Mouse (Mus musculus) spleen, embryonic (tissue): ENCODE results near the gene Dcpp2.
"Not testable (repeated sequence)": the region's sequence is repeated elsewhere in the genome, so short reads cannot be mapped to it uniquely, and the experiment has no call there.

ENCODE experiments used
- CTCF ChIA-PET: fragments of 350-600 bp; sonication (Branson Sonifier 250); formaldehyde crosslinking; loops from one replicate; lab custom pipeline; 2022; lab: Charles Lee

Gene Dcpp2

GRCm38 (mm10) chr17:23924531-23925007, 43.9 kb downstream of the Dcpp2 start:
- CTCF ChIA-PET: interaction anchor here (1.4 kb wide), 1 partner anchor 17 kb away, joined by 3 read pairs; the partner anchor contains the start of gene Sbp

DNA sequence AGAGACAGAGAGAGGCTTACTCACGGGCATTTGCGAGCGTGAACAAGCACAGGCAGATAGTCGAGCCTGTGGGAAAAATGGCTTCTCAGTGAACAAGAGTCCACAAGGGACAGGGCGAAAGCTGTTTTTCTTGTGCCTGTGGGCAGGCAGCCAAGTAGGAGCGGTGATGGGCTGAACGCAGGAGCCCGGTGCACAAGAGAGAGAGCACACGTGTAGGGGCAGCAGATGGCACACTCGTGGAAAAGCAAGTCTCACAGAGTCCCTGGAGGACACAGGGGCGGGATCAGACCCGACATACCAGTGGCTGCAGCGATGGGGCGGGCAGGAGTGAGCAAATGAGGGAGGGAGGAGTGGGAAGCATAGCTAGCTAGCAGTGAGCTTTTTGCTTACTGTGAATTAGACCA, 44.4 kb downstream of the Dcpp2 start:
- CTCF ChIA-PET: interaction anchor here (1.4 kb wide), 1 partner anchor 16 kb away, joined by 3 read pairs; the partner anchor contains the start of gene Sbp

- CTCF ChIA-PET: no interaction called here
Measured at GRCm38 (mm10) chr17:23931157-23931556, 50.5 kb downstream of the Dcpp2 start.

DNA sequence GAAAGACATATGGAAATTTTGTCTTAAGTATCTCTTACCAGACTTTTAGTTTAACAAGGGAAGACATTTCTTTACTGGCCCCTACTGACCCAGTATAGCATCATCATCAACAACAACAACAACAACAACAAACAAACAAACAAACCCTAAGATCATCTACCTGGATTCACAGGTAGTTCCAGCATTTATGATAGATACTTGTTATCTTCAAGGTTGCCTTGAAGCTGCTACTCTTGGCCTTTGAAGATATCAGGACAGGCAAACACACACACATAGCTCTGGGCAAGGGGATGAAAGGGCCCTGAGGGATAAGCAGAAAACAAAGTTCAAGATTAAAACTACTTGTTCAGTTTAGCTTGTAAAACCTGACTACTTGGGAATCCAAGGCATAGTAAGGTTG, 60.7 kb downstream of the Dcpp2 start, which contains the start of gene Sbp:
Gene Sbp (plus strand): TSS at position 301 of the 400 bp plus-strand sequence.
- CTCF ChIA-PET: interaction anchor here (0.9 kb wide), 1 partner anchor 17 kb away, joined by 3 read pairs; no protein-coding TSS in a partner anchor

GRCm38 (mm10) chr17:23947486-23947885, 66.8 kb downstream of the Dcpp2 start:
- CTCF ChIA-PET: not testable (repeated sequence)

DNA sequence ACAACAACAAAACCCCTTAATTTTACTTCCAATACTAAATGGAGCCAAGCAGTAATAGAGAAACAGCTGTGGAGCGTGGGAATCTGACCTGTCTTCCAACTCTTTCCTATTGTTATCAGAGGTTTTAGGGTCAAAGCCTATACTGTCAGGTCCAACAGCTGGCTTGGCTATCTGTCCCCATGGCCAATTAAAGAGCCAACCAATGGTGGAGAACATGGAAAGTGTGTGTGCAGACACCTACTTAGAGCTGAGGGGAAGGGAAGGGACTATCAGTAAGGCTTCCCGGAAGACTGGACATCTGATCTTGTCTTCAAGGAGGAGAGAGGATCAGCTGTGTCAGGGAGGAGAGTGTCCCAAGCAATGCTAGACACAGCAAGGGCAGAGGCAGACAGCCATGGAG, 68.4 kb downstream of the Dcpp2 start:
- CTCF ChIA-PET: interaction anchor here (0.9 kb wide), 1 partner anchor 54 kb away, joined by 3 read pairs; no protein-coding TSS in a partner anchor
